Mouse (Mus musculus): Measurements from ENCODE around the gene Dcp1b.

The Dcp1b gene

GRCm38 (mm10) chr6:119228861-119229603 is 54.0 kb downstream of the Dcp1b start:
- DNase-seq (ENCODE audit: low read depth, low spot score), result no peak

GRCm38 (mm10) chr6:119233066-119233465 is 58.0 kb downstream of the Dcp1b start:
- DNase-seq (ENCODE audit: low read depth, low spot score), result peak; percentile 58

- no peak for DNase-seq (ENCODE audit: low read depth, low spot score)
These were observed 60.4 kb downstream of the Dcp1b start for GRCm38 (mm10) chr6:119235441-119235840.

- DNase-seq (ENCODE audit: low read depth, low spot score), result no peak
These were observed 61.2 kb downstream of the Dcp1b start, which contains the start of gene Cacna2d4 for GRCm38 (mm10) chr6:119236241-119236640. Gene Cacna2d4 (plus strand): TSS chr6:119236526.

- DNase-seq (ENCODE audit: low read depth, low spot score), result no peak
These were observed 62.5 kb downstream of the Dcp1b start for GRCm38 (mm10) chr6:119237427-119237989.

- DNase-seq (ENCODE audit: low read depth, low spot score), result no peak
These were observed 64.4 kb downstream of the Dcp1b start for GRCm38 (mm10) chr6:119239341-119240005.

- no peak for DNase-seq (ENCODE audit: low read depth, low spot score)
These were observed 65.2 kb downstream of the Dcp1b start for GRCm38 (mm10) chr6:119240256-119240655.

GRCm38 (mm10) chr6:119240871-119241705 is 66.0 kb downstream of the Dcp1b start:
- no peak for DNase-seq (ENCODE audit: low read depth, low spot score)

GRCm38 (mm10) chr6:119246082-119246481 is 71.0 kb downstream of the Dcp1b start:
- peak; percentile 62 for DNase-seq (ENCODE audit: low read depth, low spot score)

- DNase-seq (ENCODE audit: low read depth, low spot score), result no peak
These were observed 73.5 kb downstream of the Dcp1b start for GRCm38 (mm10) chr6:119248578-119248977.

GRCm38 (mm10) chr6:119249726-119250125 is 74.7 kb downstream of the Dcp1b start:
- DNase-seq (ENCODE audit: low read depth, low spot score), result no peak

- DNase-seq (ENCODE audit: low read depth, low spot score), result no peak
These were observed 76.7 kb downstream of the Dcp1b start for GRCm38 (mm10) chr6:119251704-119252103.
